Mouse (Mus musculus): ENCODE results near the gene Zbtb16.

- TF ChIP-seq CTCF (conservative IDR thresholded peaks at IDR 0.05 in 1 of 2, IDR thresholded peaks at IDR 0.05 in 1 of 2; ENCODE audit: low read depth in 2 of 2, low read length in 2 of 2): no peak
- no peak for TF ChIP-seq ZKSCAN1 (IDR thresholded peaks at IDR 0.05; ENCODE audit: borderline replicate concordance, low read depth, low read length)
- no peak for TF ChIP-seq CHD2 (IDR thresholded peaks at IDR 0.05; ENCODE audit: low read length)
- TF ChIP-seq MAFK (IDR thresholded peaks at IDR 0.05; ENCODE audit: insufficient replicate concordance, low read length): no peak
- TF ChIP-seq POLR2A (IDR thresholded peaks at IDR 0.05; ENCODE audit: low read depth, low read length): no peak
- TF ChIP-seq SMC3 (IDR thresholded peaks at IDR 0.05; ENCODE audit: low read depth, low read length): no peak
- TF ChIP-seq USF1 (IDR thresholded peaks at IDR 0.05; ENCODE audit: low read depth, low read length): no peak
- no peak for TF ChIP-seq E2F4 (IDR thresholded peaks at IDR 0.05; ENCODE audit: insufficient replicate concordance, low read depth, low read length)
- TF ChIP-seq GABPA (IDR thresholded peaks at IDR 0.05; ENCODE audit: insufficient replicate concordance, low read depth, low read length): no peak
- no peak for TF ChIP-seq KAT2A (IDR thresholded peaks at IDR 0.05; ENCODE audit: insufficient replicate concordance, low read length)
Observed at GRCm38 (mm10) chr9:48675151-48675790, 160.8 kb downstream of the Zbtb16 start.
